Mouse (Mus musculus) layer of hippocampus, postnatal 10 days (tissue): ENCODE results near the gene Fcgr1. TPM values are rescaled to one million over a fixed set of nuclear protein-coding genes. Genes with fewer than 3 reads are reported as not detected.
"Not testable (repeated sequence)": the region's sequence is repeated elsewhere in the genome, so short reads cannot be mapped to it uniquely, and the experiment has no call there.

Experiments used
- DNase-seq, 2 experiments: peaks; one replicate each; pipeline ENCODE4 v3.0.0; 2021; ENCODE audit warnings: low spot score in 2 of 2
- total RNA-seq, 2 experiments: library from RNA; stranded (reverse); gene quantifications; 2 replicates each; pipeline ENCODE4 v1.2.3; 2021

The Fcgr1 gene
- total RNA-seq, 2 experiments from 2014 or later = 1.9 TPM

DNA sequence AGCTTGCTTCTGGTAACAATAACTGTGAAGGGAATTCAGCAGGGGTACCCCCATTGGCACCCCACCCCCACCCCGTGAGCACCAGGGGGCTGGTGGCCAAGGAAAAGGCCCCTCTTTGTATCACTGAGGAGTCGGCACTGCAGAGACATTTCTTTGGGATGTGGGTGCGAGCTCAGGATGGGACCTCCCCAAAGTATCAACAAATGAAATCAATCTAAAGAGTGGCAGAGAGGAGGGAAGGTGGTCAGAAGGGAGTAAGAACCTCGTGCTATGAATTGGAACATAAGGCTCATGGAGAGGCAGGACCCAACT, 44.8 kb downstream of the Fcgr1 start:
- no peak for DNase-seq

DNA sequence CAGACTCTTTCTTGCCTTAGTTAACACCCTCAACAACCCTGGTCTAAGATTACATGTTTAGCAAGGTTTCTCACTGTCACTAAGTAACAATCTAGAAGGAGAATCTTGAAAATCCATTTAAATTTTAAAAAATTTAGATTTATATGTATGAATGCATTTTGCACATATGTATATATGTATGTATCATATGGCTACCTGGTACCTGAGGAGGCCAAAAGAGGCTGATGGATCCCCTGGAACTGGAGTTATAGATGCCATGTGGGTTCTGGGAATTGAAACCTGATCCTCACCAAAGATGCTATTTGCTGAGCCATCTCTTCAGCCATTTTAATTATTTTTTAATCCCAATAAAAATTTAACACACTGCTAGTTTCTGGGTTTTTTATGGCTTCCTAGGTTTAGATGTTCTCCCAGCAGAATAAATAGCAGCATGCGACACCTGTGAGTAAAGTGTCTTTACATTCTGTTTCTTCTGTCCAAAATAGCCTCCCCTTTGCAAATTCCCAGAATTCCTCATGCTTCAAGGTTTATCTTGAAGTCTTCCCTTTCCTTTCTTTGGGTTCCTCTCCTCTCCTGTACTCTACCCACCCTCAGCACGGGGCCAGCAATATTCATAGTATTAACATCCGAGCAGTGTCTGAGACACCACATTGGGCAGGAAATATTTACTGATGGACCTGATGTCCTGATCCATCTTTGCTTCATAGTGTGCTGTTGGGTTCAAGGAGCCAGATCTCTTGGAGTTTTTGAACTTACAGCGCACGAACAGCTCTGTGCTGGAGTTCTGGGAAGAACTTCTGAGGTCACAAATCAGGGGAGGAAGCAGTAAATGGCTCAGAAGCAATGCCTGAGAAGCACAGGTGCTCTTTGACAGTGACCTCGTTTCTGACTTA, 45.4 kb downstream of the Fcgr1 start:
- no peak for DNase-seq

DNA sequence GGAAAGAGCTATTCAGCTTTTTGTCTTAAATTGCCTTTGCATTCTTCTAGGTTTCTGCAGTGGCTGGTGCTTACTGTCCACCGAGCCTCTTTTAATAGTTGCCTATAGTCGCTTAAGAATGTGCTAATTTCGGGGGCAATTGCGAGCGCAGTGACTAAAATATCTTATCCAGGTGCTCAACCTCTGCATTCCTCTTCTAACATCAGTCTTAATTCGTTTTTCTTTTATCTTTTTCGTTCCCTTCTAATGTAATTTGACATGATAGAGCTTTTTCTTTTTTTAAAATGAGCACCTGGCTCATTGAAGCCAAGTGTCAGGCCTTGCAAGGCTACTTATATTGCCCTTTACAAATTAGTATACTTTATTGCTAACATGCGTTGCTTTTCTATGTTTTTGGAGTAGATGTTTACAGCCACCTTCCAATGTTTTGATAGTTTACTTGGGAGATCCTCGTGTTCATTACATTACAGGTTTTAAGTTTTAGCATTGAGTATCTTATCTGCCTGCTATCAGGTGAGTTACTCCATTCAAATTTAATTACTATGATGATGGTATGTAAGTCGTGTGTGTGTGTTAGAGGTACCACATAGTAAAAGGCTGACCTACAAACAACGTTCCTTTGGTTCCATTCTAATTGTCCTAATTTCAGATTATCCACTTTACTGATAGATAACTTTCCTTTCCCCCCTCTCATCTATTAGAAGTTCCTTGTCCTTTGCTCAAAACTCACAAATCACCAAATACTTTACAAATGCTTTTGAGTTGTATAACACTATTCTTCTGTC, 46.2 kb downstream of the Fcgr1 start:
- no peak for DNase-seq

DNA sequence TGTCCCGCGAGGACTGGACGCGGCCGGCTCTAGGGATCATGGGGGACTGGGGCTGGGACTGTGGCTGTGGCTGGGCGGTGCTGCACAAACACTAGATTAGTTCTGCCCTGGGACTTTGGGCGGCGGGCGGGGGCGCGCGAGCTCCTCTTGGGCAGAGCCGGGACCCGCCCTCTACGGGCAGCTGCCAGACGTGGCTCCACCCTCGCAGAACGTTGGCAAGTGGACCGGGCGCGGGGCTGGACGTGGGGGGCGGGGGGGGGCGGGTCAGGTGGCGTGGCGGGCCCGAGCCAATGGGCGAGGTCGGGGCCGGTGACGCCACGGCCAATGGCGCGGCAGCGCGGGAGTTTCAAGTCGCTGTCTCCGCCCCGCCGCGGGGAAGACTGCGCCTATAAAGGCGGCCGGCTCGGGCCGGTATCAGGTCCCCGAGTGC, 47.3 kb downstream of the Fcgr1 start, which contains the start of gene Hist2h3c1:
Gene Hist2h3c1 (plus strand): TSS at position 259 of the 430 bp plus-strand sequence.
- not testable (repeated sequence) for DNase-seq

DNA sequence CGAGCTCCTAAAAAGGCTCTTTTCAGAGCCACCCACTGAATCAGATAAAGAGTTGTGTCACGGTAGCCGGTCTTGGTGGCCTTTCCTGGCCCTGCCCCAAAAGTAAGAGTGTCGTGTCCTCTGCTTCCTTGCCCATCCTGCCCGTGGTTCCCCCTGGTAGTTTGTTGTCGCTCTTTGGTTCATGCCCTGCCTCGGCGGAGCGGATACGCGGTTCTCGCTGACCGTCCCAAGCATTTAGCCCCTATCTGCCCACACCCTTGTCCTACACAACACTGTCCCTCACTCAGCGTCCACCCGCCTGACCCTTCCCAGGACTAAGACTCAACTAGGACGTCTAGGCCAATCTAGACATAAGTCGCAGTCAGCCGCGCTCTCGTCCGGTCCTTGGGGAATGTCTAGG, 47.8 kb downstream of the Fcgr1 start:
- DNase-seq = not testable (repeated sequence)

DNA sequence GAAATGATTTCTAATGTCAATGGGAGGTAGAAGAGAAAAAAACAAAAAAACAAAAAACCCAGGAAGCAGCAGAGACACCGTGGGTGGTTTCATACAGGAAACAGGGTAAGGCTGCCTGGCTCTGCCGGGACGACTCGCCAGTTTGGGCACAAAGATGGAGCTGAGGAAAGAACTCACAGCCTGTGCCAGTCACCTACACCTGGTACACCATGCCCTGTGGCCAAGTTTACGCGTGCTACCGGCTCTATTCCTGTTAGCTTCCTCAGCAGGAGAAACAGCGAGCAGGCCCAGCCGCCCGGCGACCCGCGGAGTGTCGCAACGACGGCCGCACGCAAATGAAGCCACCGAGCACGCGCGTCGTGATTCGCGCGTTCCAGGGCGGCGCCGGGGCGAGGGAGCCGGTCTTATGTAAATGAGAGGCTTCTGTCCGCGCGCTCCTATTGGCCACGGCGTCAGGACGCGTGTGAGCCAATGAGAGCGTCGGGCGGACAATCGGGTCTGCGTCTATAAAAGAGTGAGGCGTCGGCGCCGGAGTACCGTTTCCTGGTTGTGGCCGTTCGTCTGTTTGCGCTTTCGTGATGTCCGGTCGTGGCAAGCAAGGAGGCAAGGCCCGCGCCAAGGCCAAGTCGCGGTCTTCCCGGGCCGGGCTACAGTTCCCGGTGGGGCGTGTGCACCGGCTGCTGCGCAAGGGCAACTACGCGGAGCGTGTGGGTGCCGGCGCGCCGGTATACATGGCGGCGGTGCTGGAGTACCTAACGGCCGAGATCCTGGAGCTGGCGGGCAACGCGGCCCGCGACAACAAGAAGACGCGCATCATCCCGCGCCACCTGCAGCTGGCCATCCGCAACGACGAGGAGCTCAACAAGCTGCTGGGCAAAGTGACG, 48.5 kb downstream of the Fcgr1 start, which contains the start of gene Hist2h2aa1:
Gene Hist2h2aa1 (plus strand): TSS at position 495 of the 884 bp plus-strand sequence.
- peak; percentile 82 to 87 for DNase-seq

DNA sequence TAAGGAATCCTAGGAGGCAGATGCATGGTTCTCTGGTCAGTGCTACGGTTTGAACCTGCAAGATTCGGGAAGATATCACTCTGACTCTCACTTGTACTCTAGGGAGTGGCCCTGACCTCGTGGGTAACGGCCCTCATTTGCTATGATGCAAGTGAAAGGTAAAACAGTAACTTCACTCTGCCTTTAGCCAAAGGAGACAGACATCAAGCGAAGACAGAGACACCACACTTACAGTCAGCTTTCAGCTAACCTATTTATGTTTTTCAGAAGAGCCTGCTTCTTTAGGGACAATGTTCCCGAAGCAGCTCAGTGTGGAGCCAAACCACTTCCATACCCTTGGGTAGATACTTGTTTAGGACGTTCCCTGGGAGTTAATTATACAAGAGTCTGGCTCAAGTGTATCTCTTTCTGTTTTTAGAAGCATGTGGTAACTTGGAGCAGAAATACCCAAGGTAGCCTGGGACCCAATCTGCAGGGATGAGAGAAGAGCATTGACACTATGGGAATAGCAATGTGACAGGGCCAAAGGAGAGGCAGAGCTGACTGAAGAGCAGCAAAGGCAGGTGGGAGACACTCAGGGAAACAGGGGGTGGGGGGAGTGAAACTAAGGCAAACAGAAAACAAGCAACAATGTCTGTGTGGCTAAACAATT, 49.7 kb downstream of the Fcgr1 start:
- DNase-seq = no peak

DNA sequence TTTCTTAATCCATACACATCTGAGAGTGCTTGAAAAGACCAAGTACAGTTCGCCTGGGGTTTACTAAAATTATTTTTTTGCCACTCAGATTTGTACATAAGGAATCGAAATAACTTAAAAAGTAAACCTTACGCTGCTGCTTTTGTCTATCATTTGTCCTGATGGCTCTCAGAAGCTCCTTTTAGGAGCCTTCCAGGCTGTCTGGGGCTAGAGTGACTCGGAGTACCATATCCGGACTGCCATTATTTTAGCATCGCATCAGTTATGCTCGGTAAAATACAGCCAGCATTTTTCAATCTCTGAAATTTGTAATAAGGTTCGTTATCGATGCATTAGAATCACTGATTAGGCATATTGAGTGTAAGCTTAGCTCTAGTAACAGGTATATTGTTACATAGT, 53.0 kb downstream of the Fcgr1 start:
- no peak for DNase-seq

DNA sequence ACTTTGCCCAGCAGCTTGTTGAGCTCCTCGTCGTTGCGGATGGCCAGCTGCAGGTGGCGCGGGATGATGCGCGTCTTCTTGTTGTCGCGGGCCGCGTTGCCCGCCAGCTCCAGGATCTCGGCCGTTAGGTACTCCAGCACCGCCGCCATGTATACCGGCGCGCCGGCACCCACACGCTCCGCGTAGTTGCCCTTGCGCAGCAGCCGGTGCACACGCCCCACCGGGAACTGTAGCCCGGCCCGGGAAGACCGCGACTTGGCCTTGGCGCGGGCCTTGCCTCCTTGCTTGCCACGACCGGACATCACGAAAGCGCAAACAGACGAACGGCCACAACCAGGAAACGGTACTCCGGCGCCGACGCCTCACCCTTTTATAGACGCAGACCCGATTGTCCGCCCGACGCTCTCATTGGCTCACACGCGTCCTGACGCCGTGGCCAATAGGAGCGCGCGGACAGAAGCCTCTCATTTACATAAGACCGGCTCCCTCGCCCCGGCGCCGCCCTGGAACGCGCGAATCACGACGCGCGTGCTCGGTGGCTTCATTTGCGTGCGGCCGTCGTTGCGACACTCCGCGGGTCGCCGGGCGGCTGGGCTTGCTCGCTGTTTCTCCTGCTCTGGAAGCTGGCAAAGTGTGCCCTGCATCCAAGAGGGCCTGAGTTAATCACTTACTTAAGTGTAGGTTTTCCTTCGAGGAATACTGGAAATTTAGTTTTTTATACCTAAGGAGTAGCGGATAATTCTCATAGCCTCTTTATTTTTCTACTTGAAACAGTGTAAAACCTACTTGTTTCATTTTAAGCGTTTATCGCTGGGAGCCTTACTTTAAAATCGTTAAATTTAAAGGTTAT, 53.6 kb downstream of the Fcgr1 start, which contains the start of gene Hist2h2aa2:
Gene Hist2h2aa2 (minus strand): TSS at position 328 of the 850 bp plus-strand sequence.
- peak; percentile 95 to 98 for DNase-seq

DNA sequence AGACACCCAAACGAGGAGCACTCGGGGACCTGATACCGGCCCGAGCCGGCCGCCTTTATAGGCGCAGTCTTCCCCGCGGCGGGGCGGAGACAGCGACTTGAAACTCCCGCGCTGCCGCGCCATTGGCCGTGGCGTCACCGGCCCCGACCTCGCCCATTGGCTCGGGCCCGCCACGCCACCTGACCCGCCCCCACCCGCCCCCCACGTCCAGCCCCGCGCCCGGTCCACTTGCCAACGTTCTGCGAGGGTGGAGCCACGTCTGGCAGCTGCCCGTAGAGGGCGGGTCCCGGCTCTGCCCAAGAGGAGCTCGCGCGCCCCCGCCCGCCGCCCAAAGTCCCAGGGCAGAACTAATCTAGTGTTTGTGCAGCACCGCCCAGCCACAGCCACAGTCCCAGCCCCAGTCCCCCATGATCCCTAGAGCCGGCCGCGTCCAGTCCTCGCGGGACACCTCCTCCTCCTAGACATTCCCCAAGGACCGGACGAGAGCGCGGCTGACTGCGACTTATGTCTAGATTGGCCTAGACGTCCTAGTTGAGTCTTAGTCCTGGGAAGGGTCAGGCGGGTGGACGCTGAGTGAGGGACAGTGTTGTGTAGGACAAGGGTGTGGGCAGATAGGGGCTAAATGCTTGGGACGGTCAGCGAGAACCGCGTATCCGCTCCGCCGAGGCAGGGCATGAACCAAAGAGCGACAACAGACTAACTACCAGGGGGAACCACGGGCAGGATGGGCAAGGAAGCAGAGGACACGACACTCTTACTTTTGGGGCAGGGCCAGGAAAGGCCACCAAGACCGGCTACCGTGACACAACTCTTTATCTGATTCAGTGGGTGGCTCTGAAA, 54.6 kb downstream of the Fcgr1 start, which contains the start of gene Hist2h3c2:
Gene Hist2h3c2 (minus strand): TSS at position 174 of the 840 bp plus-strand sequence.
- peak; percentile 25 to 38 for DNase-seq

DNA sequence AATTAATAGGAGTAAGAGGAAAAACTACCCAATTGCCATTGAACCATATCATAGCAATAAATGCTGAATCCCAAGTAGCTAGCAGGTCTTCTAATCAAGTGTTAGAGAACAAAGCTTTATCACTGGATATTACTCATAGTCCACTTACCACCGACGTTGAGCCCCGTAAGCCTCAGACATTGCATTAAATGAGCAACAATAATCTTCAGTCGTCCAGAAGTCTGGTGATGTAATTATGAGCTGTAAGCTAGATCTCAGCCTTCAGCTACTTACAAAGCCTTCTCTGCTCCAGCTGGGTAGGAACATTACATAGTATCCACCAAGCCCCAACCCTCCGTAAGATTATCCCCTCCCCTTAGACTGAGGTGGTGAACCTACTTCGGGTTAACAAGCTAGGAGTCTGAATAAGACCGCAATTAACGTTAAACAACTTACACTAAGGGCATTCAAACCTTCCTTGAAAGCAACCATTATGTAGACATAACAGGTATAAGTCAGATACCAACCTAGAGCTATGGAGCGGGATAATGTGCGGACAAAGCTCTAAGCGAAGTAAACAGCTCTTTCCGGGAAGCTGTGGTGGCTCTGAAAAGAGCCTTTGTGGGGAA, 55.8 kb downstream of the Fcgr1 start:
- DNase-seq = no peak

DNA sequence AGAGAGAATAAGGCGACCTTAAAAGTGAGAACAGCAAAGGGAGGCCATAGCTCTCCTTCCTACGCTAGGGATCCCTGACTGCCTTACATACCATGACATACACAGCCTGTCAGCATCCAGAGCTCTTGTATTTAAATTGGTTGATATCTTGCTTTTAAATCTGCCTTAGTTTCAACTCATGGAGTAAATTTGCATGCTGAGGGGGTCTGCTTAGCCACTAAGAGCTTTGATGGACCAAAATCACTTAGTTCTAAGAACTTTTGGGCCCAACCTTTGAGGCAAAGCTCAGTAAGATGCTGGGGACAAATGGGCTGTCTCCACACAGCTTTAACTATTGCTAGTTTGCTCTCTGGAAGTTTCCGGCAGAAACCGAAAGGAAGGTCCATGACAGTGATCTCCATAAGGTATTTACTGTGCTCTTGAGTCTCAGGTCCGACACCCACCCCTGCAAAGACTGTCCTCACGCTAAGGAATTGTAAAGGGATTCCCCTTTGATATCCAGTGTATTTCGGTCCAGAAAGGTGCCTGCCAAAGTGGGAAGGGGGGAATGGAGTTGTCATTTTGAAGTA, 56.4 kb downstream of the Fcgr1 start:
- no peak for DNase-seq

DNA sequence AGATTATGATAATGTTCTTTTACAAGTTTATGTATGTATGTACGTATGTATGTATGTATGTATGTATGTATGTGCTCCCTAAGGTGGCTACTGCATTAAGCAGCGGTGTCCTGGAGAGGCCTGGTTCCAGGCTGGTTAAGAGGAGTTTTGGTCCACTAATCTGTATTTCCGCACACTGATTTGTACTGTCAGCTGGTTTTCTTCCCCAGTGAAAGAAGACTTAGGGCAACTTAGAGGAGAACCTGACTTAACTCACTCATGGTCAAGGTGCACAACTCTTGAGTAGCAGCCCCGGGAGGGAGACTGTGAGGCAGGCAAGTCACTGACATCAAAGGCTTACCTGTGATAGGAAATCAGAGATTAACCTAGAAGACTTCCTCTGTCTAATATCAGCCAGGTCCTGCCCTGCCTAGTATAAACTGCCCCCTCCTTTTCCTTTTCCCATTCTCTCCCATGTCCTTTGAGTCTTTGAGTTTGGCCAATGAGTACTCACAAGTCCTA, 56.9 kb downstream of the Fcgr1 start:
- no peak for DNase-seq

DNA sequence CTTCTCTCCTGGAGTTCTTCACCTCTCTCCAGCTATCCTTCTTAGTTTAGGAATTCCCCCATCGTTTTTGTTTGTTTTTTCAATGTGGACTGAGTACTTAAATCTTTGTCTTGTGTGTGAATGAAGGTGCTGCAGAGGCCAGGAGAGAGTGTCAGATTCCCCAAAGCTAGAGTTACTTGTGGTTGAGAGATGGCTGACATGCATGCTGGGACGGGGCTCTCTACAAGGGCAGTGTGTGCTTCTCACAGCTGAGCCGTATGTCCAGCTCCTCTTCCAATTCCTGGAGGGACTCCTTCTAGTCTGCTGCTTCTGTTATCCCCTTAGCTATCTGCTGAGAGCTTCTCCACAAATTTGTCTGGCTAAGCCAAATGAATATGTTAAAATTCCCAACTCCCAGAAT, 57.9 kb downstream of the Fcgr1 start:
- DNase-seq = no peak

DNA sequence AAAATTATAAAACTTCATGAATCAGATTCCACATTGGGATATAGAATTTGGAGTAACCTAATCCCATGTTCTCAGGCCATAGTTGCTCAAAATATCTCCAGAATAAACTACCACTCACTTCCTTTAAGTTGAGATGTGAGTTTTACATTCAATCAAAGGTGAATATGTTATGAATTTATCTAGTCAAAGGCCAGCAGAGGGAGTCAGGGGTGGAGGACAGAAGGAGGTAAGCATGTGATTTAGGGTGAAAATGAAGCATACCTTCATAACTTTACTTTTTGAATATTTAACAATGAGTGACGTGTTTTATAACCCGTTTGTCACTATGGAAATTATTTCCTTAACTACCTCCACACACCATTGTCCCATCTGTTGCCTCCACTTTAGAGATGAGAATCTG, 58.9 kb downstream of the Fcgr1 start:
- no peak for DNase-seq
